Mouse (Mus musculus) stomach, postnatal 0 days (tissue): ENCODE data around the gene Ctcf. TPM values are rescaled to one million over a fixed set of nuclear protein-coding genes. Genes with fewer than 3 reads are reported as not detected.
A peak's percentile ranks its signal among the peaks of the same experiment; 100 is the strongest.

ENCODE experiments used
- ATAC-seq: fragments of 200-750 bp; cut with Nextera tagmentation; 2 replicates; pipeline ENCODE4 v1.8.0; 2017; ENCODE audit not compliant: low FRiP score, low TSS enrichment
- DNase-seq: peaks from one replicate; pipeline ENCODE4 v3.0.0-alpha.2; 2016; ENCODE audit warnings: low spot score
- H3K27ac ChIP-seq: fragments of 300-500 bp; sonication (generic); replicated peaks from 2 replicates; pipeline ENCODE4 v1.5.1; 2014; ENCODE audit warnings: mild to moderate bottlenecking, control low read depth
- H3K27me3 ChIP-seq: fragments of 300-500 bp; sonication (generic); 2 replicates; pipeline ENCODE4 v1.6.1; 2014; ENCODE audit warnings: low read length; ENCODE audit not compliant: control insufficient read depth, insufficient read depth
- H3K36me3 ChIP-seq: fragments of 300-500 bp; sonication (generic); 2 replicates; pipeline ENCODE4 v1.6.1; 2014; ENCODE audit warnings: low read length, mixed read lengths; ENCODE audit not compliant: control insufficient read depth, insufficient read depth
- H3K4me1 ChIP-seq: fragments of 300-500 bp; sonication (generic); replicated peaks from 2 replicates; pipeline ENCODE4 v1.6.1; 2014; ENCODE audit warnings: antibody characterized with exemption; ENCODE audit not compliant: control insufficient read depth, insufficient read depth
- H3K4me2 ChIP-seq: fragments of 300-500 bp; sonication (generic); replicated peaks from 2 replicates; pipeline ENCODE4 v1.6.1; 2014; ENCODE audit warnings: low read depth, mild to moderate bottlenecking, control low read depth, moderate library complexity
- H3K4me3 ChIP-seq: fragments of 300-500 bp; sonication (generic); 2 replicates; pipeline ENCODE4 v1.5.1; 2014; ENCODE audit warnings: low read depth, low read length, control low read depth
- H3K9ac ChIP-seq: fragments of 300-500 bp; sonication (generic); 2 replicates; pipeline ENCODE4 v1.6.1; 2014; ENCODE audit warnings: mild to moderate bottlenecking, low read length, control low read depth, mixed read lengths
- H3K9me3 ChIP-seq: fragments of 300-500 bp; sonication (generic); 2 replicates; pipeline ENCODE4 v1.6.1; 2016; ENCODE audit warnings: low read length; ENCODE audit not compliant: control insufficient read depth
- CTCF ChIP-seq: IDR thresholded peaks from 2 replicates; pipeline ENCODE4 v1.5.1; 2016; ENCODE audit warnings: antibody characterized with exemption, low read depth, mild to moderate bottlenecking, moderate library complexity
- EP300 ChIP-seq: optimal IDR thresholded peaks from 2 replicates; pipeline ENCODE3; 2016; ENCODE audit warnings: antibody characterized with exemption
- WGBS: fragments of 180-500 bp; shearing (Covaris S2); extraction: QIAGEN DNeasy Blood & Tissue Kit; methylation state at CpG from one replicate; pipeline ENCODE4 v1.1.7; 2014; 5-methylcytosine and 5-hydroxymethylcytosine counted together
- polyA plus RNA-seq: library from polyadenylated mRNA; unstranded; fragments of >200 nt; fragmentation: Nextera tagmentation; extraction: Ambion mirVana; gene quantifications from 2 replicates; pipeline ENCODE4 v1.2.1, GENCODE M21; 2015

Ctcf gene
- polyA plus RNA-seq, 1 experiment from 2014 or later = 56.6 TPM

DNA sequence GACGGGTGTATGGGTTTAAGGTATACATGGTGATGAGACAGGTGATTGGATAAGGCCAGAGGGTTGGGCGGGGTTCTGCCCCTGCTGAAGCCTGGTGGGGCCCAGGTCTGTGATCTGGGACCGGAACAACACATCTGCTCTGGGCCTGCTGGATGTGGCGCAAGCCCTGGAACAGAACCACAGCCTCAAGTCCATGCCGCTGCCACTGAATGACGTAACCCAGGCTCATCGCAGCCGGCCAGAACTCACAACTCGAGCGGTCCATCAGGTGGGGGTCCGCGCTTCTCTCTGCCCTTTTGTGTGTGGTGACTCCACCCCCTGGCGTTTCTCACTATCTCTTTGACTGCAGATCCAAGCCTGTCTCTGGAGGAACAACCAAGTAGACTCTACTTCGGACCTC, 54.6 kb downstream of the Ctcf start:
- WGBS = 69% methylated on average over 14 of the region's 14 CpGs
- no peak for ATAC-seq
- H3K9ac ChIP-seq = no peak overlapping the region
- no peak overlapping the region for H3K4me2 ChIP-seq
- DNase-seq = no peak
- H3K4me1 ChIP-seq = no peaks in the 10 kb centered on the region; the same call in 1 of the 2 replicates
- no peaks in the 10 kb centered on the region for H3K9me3 ChIP-seq
- H3K4me3 ChIP-seq = no peak overlapping the region
- no peaks in the 10 kb centered on the region for H3K36me3 ChIP-seq
- no peak overlapping the region for H3K27ac ChIP-seq
- no peak for TF ChIP-seq EP300
- no peaks in the 10 kb centered on the region for H3K27me3 ChIP-seq

DNA sequence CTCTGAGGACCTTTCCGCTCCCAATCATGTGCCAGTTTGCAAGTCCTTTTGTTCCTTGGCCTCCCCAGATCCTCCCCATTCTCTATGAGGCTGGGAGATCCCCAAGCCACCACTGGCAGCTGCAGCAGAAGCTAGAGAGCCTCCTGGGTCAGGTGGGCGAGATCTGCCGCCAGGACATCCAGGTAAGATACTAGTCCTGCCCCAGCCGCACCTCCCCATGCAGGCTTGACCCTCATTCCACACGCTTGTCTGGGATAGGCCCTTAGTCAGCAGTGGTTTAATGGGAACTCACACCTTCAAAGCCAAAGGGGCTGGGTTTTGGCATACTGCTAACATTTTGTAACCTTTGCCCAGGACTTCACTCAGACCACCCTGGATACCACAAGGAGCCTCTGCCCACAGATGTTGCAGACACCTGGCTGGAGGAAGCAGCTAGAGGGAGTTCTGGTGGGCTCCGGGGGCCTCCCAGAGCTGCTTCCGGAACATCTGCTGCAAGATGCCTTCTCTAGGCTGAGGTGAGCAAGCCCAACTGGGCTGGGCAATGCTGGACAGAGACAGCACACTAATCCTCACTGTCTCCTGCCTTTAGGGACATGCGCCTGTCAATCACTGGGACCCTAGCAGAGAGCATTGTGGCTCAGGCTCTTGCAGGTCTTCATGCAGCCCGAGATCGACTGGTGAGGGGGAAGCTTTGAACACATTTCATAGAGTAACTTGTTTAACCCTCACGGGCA, 56.2 kb downstream of the Ctcf start:
- WGBS = 93% methylated on average over 11 of the region's 11 CpGs

DNA sequence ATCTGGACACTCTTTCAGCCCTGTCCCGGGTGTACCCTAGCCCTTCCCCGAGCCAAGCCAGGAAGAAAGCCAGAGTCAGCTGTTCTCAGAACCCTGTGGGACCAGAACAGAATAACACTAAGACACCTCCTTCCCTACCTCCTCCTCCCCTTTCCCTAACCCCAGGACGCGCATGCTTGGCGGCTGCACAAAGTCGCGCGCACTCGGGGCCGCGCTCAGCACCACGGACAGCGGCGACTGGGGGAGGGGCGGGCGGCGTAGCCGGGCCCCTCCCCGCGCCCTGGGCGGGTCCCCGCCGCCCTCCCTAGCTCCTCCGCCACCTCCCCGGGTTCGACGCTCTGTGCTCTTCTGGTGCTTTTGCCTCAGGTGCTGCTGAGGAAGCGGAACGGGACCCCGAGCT, 57.3 kb downstream of the Ctcf start:
- Histone ChIP-seq H3K4me3 (peak overlapping the region; percentile 45), H3K27ac (no peak overlapping the region), H3K4me1 (no peaks in the 10 kb centered on the region; the same call in 1 of the 2 replicates), H3K9ac (peak overlapping the region; percentile 45), H3K27me3 (no peaks in the 10 kb centered on the region), H3K4me2 (peak overlapping the region; percentile 91), H3K9me3 (no peaks in the 10 kb centered on the region), H3K36me3 (peaks cover 2% of the 10 kb centered on the region; the same call in 1 of the 2 replicates)
- no peak for TF ChIP-seq EP300
- no peak for TF ChIP-seq CTCF
- WGBS = 3% methylated on average over 26 of the region's 30 CpGs
- DNase-seq = peak; percentile 74
- peak; percentile 57; the same call in 1 of the 2 replicates for ATAC-seq

More for the DNA sequence above, 56.2 kb downstream of the Ctcf start:
- no peak overlapping the region for H3K4me2 ChIP-seq
- no peak for TF ChIP-seq EP300
- TF ChIP-seq CTCF = no peak
- no peaks in the 10 kb centered on the region; the same call in 1 of the 2 replicates for H3K4me1 ChIP-seq
- no peaks in the 10 kb centered on the region; the same call in 1 of the 2 replicates for H3K36me3 ChIP-seq
- no peak overlapping the region for H3K4me3 ChIP-seq
- ATAC-seq (no peak), DNase-seq (no peak)
- no peak overlapping the region for H3K27ac ChIP-seq
- no peaks in the 10 kb centered on the region for H3K27me3 ChIP-seq
- H3K9me3 ChIP-seq = no peaks in the 10 kb centered on the region
- no peak overlapping the region for H3K9ac ChIP-seq

DNA sequence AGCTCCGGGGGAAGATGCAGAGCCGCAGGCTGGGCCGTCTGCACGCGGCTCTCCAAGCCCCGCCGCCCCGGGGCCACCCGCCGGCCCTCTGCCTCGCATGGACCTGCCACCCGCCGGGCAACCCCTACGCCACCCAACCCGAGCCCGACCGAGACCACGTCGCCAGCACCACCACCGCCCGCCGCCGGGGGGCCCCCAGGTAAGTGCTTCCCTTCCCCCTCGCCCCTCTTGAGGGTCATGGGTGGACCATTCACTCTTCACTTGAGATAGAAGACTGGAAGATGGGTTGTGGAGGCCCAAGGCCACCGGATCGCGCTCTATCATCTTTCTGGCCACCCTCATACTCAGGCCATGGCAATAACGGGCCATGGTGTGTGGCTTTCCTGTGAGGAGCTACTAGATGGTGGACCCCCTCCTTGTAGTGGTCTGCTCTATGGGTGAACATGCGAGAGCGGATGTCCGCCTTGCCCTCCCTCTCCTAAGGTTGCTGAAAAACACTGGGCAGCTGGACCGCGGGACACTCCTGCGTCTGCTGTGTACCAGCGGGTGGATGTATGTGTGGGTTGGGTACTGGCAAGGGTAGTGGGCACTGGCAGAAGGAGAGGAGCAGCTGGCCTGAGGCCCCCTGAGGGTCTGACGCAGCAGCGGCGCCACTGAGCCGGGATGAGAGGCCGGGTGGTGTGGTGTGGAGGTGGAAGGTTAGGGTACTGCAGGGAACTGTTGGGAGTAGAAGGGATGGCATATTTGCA, 57.9 kb downstream of the Ctcf start:
- Histone ChIP-seq H3K4me3 (peak overlapping the region; percentile 45), H3K9me3 (no peaks in the 10 kb centered on the region), H3K27ac (no peak overlapping the region), H3K36me3 (peaks cover 5% of the 10 kb centered on the region; the same call in 1 of the 2 replicates), H3K9ac (peak overlapping the region; percentile 45), H3K27me3 (no peaks in the 10 kb centered on the region), H3K4me1 (no peaks in the 10 kb centered on the region; the same call in 1 of the 2 replicates), H3K4me2 (peak overlapping the region; percentile 91)
- ATAC-seq (peak; percentile 28; the same call in 1 of the 2 replicates), DNase-seq (peak; percentile 39)
- 17% methylated on average over 40 of the region's 40 CpGs for WGBS
- TF ChIP-seq EP300 (no peak), CTCF (peak; percentile 17; the same call in 1 of the 2 replicates)

DNA sequence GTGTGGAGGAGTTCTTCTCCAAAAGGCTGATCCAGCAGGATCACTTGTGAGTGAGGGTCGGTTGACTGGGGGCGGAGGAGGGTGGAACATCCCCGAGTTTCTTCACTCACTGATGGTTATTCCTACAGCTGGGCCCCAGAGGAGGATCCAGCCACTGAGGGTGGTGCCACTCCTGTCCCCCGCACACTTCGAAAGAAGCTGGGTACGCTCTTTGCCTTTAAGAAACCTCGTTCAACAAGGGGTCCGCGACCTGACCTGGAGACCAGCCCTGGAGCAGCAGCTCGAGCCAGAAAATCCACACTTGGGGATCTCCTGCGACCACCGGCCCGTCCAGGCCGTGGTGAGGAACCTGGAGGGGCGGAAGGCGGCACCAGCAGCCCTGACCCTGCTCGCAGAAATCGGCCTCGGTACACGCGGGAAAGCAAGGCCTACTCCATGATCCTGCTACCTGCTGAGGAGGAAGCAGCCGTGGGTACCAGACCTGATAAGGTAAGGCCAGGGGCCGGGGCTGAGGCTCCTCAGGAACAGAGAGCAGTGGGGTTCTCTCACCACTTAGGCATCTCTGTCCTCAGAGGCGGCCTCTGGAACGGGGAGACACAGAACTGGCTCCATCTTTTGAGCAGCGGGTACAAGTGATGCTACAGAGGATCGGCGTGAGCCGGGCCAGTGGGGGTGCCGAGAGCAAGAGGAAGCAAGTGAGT, 58.9 kb downstream of the Ctcf start:
- H3K27me3 ChIP-seq = no peaks in the 10 kb centered on the region
- WGBS = 76% methylated on average over 30 of the region's 30 CpGs
- TF ChIP-seq CTCF = no peak
- no peak for TF ChIP-seq EP300

More for the DNA sequence above, 58.9 kb downstream of the Ctcf start:
- no peak for ATAC-seq
- Histone ChIP-seq H3K9me3 (no peaks in the 10 kb centered on the region), H3K4me3 (no peak overlapping the region), H3K4me2 (no peak overlapping the region), H3K9ac (no peak overlapping the region), H3K27ac (no peak overlapping the region), H3K36me3 (peaks cover 5% of the 10 kb centered on the region; the same call in 1 of the 2 replicates), H3K4me1 (peaks cover 3% of the 10 kb centered on the region; the same call in 1 of the 2 replicates)
- DNase-seq = no peak
